Mouse (Mus musculus): ENCODE results near the gene Thegl.
"Not testable (repeated sequence)": the region's sequence is repeated elsewhere in the genome, so short reads cannot be mapped to it uniquely, and the experiment has no call there.

The Thegl gene

DNA sequence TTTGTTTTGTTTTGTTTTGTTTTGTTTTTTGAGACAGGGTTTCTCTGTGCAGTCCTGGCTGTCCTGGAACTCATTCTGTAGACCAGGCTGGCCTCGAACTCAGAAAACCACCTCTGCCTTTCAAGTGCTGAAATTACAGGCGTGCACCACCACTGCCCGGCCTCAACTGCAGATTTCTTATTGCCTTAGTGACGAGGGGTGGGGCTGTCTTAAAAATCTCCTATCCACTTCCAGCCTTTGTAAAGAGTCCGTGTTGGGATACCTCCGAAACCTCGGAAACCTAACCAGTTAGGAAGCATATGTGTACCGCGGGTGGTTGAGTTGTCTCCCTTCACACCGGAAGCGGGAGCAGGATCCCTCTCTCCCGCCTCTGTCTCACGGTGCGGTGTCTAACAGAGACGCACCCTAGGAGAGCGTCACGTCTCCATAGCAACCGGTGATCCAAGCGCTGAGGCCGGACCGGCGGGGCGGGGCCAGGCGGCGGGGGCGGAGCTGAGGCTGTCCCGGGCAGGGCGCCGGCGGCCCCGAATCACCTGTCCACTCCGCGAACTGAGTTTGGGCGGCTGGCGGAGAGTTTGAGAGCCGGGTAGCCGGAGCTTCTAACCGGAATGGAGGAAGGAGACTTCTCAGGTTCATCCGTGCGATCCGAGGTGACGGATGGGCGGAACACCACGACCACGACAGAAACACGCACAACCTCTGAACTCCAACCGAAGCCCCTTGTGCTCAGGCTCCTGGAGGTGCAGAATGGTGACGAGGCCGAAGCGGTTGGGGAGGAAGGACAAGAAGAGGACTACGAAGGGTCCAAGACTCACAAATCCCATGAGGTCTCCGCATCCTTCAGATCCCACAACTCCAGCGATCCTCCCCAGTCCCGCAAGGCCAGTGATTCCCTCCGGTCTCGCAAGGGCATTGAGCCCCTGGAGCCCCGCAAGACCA is at the start of gene Thegl:
Gene Thegl, plus strand, starts transcription at position 480 of the 939 bp plus-strand sequence.
- peak; percentile 55 for DNase-seq

DNA sequence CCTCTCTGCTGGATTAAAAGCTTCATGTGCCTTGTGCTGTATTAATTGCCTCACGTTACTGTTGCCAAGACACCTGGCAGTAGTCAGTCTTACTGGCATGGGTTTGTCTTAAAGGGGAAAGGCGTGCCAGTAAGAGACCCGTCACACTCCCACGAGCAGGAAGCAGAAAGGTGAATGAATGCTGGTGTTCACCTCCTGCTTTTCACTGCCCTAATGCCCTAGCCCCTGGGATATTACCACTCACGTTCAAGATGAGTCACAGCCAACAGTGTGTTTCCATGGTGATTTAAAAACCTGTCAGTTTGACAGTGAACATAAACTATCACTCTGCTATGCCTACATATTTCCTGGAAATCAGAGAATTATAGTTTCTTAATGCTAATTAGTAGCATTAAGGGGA is 46.6 kb upstream of the Thegl start:
- DNase-seq = no peak

DNA sequence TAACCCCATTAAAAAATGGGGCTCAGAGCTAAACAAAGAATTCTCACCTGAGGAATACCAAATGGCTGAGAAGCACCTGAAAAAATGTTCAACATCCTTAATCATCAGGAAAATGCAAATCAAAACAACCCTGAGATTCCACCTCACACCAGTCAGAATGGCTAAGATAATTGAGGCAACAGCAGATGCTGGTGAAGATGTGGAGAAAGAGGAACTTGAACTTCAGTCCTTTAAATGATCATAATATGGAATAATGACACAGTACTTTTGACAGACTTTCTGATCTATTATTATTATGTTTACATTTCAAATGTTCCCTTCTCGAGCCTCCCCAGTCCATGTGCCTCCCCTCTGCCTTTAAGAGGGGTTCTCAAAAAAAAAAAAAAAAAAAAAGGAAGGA is 44.7 kb upstream of the Thegl start:
- DNase-seq = not testable (repeated sequence)

DNA sequence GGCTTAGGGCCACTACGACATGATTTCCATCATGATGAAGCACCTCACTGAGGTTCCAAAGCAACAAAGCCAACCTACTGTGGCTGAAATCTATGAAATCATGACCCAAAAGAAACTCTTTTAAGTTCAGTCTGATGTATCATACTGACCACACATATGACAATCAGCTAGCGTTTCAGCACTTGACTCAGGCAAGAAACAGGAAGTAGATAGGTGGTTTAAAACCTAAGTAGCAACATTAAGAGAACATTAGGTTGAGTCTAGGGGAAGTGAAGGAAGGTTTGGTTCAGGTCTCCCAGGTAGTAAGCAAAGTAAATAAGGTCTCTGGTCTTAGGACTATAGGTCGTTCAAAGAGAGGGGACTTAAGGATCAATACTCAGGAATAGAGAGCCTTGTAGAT is 42.3 kb upstream of the Thegl start:
- no peak for DNase-seq

DNA sequence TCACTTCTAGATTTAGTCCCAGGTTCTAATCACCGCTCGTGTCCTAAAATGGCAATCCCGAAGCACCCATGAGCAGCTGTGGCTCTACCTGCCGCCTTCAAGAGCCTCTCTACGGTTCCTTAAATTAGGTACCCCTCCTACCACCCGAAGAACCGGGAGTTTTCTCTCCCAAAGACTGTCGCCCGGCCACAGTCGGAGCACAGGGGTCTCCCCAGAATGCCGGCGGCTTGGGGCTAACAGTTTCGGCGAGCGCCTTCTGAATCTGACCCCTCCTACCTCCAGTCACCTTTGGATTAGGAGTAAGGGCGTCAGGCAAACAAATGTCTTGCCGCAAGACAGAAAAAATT is 41.6 kb upstream of the Thegl start:
- DNase-seq = no peak

DNA sequence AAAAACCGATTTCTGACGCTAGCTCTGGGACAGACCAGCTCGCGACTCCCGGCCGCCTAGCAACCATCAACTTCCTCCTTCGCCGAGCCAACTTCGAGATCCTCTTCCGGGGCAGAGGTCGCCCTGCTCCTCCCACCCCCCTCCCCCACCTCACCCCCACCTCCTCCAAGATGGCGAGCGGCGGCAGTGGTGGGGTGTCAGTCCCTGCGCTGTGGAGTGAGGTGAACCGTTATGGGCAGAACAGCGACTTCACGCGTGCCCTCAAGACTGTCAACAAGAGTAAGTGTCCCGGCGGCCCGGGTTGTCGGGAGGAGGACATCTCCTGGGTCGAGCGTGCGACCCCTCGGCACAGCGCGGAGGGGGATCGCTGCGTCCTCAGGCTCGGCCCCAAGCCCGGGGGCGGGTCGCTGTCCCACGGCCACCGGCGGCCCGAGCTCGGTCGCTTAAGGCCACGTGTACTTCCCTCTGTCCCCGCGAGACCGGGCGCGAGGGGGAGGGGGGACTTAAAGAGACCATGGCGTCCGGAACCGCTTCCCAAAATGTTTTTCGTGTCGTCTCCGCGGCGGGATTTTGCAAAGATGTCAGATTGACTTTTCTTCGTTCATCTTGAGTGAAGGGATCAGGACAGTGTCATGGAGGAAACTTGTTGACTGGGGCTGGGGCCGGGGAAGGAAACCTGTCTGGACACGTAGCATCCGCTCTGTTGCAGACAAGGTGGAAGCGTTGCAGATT is 41.1 kb upstream of the Thegl start, which contains the start of gene Srp72:
Gene Srp72, plus strand, starts transcription at position 130 of the 732 bp plus-strand sequence.
- DNase-seq = peak; percentile 82

DNA sequence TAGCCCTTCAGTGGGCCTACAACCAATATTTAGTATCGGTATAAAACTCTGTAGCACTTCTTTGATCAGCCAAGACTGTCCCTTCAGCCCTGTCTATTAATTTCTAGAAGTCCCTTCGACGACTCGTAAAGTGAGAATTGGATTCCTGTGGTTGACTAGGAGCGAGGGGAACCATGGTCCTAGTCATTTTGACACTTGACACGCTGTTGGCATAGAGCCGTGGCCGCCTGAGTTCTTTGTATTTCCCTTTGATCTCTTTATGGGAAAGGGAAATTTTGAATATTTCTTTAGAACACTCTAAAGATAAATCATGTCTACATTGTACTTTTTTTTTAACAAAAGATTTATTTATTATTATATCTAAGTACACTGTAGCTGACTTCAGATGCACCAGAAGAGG is 40.1 kb upstream of the Thegl start:
- no peak for DNase-seq

DNA sequence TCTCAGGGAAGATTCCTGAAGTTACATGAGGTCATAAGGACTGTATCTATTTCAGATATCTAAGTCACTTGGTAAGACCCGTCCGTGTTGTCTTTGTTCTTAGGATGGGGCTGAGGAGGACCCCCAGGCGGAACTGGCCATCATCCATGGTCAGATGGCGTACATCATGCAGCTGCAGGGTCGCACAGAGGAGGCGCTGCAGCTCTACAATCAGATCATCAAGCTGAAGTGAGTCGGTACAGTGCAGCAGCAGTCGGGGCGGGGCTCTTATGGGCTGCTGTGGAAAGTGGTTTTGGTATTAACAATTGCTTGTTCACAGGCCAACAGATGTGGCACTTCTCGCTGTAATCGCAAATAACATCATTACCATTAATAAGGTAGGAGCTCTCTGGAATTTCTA is 31.8 kb upstream of the Thegl start:
- DNase-seq = no peak

DNA sequence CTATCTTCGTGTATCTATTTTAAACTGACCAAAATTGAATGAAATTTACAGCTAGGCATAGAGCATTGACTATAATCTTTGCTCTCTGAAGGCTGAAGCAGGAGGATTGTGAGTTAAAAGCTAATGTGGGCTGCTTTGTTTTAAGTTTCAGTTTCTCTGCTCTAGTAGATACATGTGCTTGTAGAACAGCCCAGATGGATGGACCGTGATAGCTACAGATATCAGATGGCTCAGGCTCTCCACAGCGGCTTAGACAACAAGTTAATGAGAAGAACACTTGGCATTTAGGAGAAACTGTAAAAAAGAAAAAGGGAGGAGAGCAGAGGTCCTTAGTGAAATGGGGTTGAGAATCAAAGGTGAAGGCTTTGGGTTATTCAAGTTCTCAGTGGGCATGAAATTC is 25.0 kb upstream of the Thegl start:
- DNase-seq = no peak

DNA sequence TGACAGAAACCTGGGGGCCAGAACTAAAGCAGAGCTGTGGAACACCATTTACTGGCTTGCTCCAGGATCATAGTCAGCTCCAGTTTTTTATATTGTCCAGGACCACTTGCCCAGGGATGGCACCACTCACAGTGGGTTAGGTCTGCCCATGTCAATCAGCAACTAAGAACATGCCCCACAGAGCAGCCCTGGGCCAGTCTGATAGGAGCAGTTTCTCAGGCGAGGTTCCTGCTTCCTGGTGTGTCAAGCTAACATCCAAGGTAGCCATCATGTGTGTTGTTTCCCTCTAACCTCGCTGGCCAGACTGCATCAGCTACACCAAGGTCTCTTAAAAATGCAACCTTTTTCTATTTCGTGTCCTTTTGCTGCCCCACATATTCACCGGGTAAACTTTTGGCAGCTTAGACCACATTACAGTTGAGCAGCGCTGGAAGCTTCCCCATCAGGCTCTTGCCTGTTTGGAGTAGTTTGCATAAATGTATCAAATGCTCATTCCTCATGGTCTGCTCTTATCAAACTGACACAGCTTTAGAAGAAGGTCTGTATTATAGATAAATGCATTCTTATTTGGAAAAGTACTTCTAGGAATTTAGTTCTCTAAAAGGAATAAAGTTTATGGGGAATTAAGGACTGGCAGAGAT is 22.5 kb upstream of the Thegl start:
- DNase-seq = no peak

DNA sequence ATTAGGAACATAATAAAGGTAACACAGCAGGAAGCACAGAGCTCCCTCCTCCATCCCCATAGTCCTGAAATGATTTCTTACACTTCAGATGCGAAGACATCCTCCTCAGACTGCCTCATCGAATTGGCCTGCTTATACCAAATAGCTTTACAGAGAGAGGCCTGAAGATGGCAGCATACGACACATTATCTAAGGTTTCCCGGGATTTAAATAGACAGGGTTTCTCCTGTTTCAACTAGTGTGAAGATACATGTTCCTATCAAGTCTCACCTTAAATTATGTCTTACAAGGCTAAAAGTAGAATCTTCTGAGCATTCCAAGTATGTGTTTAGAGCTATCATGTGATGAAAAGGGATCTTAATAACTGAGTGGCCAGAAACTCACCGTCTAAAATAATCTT is 17.4 kb upstream of the Thegl start:
- no peak for DNase-seq

DNA sequence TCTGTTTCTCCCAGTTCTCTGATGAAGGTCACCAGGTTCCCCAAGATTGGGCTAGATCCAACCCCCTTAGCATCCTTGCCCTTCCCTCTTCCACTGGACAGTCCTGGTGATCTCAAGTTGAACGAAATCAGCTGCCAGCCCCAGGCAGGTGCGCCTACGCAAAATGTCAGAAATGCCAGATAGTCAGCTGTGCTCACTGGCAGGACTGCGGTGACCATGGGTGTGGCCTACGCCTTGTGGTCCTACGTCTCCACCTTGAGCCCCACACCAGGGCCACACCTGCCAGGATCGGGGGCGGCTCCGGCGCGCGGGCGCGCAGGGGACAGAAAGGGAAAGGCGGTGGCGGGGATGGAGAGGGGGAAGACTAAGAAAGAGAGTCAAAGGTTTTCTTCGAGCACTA is 14.6 kb upstream of the Thegl start:
- no peak for DNase-seq

DNA sequence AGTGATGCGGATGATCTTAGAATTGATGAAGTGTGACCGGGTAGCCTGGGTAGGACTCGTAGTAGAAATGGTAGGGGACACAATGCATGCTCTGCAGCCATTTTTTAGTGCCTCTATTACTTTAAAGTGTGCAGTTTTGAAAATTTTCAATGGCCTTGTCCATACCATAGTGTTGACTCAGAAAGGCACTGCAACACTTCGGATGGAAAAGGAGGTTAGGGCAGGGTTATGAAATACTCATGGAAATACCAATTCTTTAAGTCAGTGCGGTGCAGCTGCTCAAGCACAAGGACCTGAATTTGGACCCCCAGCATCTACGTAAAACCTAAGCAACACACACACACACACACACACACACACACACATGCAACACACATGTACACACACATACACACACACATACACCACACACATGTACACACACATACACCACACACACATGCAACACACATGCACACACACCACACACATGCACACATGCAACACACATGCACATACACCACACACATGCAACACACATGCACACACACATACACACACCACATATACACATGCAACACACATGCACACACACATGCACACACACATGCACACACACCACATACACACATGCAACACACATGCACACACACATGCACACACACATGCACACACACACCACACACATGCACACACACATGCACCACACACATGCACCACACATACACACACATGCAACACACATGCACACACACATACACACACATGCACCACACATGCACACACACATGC is 11.6 kb upstream of the Thegl start, which contains the start of gene Arl9:
Gene Arl9, plus strand, starts transcription at position 5 of the 771 bp plus-strand sequence.
- DNase-seq = no peak

DNA sequence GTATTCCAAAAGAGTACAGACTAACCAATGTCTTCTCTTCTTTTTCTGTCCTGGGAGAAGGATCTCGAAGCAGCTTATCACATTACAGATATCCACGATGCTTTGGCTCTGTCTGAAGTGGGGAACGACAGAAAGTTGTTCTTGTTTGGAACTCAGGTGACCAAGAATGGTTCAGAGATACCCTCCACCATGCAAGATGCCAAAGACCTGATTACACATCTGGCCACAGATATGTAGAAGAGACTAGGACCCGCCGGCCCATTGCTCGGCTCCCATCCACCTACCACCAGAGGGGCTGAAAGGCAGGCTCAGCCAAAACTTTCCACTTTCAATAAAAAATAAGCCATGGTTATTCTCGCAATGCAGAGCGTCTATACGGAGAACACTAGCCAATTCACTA is 5.5 kb upstream of the Thegl start:
- DNase-seq = no peak

DNA sequence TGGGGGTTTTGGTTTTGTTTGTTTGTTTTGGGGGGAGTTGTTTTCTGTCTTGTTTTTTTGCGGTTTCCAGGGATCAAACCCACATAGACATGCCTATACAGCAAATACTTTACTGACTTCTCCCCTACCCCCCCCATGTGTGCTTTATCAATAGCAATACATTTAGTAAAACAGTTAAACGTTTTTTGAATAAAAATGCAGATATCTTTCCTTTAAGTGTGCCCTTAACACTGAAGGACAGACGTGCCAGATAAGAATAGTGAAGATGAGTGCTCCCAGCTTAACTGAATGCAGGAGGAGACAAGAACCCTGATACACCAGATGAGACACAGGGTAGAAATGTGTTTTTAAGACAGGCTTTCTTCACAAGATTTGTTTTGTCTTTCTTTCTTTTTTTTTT is 4.7 kb upstream of the Thegl start:
- DNase-seq = no peak

DNA sequence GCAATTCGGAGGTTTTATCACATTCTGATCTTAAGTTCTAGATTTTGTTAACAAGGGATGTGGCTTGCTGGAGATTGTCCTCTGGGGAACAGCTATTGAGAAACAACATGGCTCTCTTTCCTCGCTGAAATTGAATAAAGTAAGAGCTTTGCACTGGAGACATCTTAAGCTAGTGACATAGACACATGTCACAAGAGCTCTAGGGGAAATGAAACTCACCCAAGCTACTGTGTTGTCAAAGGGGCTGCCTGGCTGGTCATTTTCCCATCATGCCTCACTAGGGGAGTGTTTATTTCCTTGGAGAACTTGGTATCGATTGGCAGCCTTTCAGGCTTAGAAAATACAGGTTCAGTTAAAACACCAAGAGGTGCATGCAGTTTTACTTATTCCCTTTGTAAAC is 2.7 kb upstream of the Thegl start:
- DNase-seq = no peak

DNA sequence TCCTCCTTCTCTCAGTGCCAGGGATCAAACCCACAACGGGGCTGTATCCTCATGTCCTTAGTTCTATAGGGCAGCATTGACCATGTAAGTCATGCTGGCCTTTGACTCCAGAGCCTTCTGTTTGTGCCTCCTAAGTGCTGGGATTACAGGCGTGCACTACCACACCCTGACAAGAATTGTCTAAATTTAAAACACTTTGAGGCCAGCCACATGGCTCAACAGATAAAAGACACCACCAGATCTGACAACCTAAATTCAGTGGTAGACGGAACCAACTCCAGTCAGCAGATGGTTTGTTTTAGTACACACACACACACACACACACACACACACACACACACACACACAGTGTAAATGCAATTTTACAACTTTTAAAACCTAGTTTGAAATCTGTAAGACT is 12.2 kb downstream of the Thegl start:
- no peak for DNase-seq

DNA sequence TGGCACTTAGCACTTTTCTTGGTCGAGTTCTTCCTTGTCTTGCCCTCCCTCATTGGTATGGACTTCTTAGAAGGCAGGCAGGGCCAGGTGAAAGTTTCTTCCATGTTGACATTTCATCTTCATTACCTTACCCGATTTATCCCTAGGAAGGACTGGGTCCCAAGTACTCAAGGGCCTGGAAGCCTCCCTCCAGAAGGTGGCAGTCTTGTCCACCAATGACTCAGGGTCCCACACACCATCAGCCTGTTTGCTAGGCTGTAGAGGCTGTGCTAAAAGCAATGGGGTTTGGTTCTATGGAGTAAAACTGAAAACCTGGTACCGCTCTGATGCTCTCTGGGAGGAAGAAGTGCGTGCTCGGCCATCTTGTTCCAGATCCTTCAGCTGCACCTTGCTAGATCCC is 13.9 kb downstream of the Thegl start:
- DNase-seq = peak; percentile 41

DNA sequence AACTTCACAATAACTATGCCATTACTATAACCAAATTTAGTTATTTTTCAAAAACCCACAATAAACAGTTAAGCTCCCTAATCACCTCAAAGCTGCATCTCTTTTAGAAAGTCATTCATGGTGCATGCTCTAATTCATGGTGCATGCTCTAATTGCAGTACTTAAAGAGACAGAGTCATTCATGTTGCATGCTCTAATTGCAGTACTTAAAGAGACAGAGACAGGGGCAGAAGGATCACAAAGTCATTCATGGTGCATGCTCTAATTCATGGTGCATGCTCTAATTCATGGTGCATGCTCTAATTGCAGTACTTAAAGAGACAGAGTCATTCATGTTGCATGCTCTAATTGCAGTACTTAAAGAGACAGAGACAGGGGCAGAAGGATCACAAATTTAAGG is 19.3 kb downstream of the Thegl start:
- DNase-seq = not testable (repeated sequence)

DNA sequence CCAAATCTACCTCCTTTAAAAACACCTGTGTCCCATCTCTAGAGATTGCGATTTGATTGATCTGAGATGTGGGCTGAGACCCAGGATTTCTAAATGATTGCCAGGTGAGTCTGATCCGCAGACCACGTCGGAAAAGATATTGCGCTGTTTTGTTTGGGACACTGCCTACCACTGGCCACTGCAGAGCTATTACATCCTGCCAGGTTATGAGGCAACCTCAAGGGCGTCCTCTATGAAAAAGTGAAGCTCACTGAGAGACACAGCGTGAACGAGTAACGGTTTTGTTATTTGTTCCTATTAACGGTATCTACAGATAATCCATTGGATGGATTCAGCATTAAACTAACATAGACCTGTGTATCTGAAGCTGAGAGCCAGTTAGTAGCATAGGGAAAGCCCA is 22.6 kb downstream of the Thegl start:
- DNase-seq = no peak

DNA sequence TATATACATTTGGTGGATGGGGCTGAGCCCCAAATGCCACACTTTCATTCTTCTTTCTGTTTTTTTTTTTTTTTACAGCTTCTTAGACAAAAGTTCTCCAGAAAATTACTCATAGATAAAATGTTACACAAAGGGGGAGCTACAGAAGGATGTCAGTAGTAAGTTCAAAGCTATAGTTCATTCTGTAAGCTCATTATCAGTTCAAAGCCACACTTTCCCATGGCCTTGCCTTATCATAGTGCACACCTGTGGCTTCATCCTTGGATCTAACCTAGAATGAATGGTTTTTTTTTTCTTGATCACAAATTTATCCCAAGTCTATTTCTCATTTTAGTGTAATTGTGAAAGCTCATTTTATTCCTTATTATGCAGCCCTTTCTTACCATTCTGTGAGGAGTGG is 23.6 kb downstream of the Thegl start:
- no peak for DNase-seq

DNA sequence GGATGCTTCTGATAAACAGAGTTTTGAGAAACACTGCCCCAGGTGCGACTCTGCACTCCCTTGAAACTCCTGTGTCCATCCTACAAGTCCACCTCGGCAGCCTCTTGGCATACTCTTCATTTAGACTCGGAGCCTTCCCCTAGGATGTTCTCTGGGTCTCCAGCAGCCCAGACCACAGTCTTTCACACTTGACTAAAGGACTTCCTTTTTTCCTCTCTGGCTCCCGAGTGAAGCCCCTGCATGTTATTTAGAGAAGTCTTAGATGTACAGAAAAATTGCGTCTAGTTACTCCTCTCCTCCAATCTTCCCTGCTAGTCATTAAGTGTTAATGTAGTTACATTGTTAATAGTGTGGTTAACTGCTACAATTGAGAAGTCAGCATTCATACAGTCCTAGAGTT is 28.5 kb downstream of the Thegl start:
- DNase-seq = no peak

DNA sequence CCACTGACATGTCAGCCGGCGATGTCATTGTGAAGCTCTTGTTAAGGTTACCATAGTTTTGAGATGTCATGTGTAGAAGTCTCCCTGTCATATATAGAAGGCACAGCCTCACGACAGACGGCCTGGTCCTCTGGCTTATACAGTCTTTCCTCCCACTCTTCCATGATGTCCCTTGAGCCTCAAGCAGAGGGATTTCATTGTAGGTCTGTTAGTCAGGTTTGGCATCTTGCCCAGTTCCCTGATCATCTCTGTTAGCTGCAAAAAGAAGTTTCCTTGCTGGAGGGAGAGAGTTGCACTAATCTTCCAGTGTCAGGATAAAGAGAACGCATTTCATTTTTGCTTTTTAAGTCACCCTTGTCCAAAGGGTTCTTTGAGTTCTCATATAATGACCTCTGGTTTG is 36.8 kb downstream of the Thegl start:
- DNase-seq = no peak

Measured in thymus, postnatal 25 days (tissue).